Comparison of ENCODE assay signal across 17 mouse cellular contexts in the genomic region with DNA sequence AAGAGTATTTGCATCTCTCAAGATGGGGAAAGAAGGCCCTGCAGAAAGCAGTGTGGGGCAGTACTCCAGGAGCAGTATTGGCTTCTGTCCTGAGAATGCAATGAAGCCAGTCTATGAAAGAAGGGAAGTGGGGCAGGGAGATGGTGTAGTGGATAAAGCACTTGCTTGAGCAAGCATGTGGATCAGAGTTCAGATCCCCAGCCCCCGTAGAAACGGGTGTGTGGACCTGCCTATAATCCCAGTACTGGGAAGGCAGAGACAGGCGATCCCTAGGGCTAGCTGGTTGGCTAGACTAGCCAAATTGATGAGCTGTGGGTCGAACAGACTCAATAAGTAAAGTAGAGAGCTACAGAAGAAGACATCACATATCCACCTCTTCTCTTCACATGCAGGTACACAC.
"Had no signal": no experiment of that assay in that cellular context is flagged by ENCODE, and none has a peak within 500 bp of the region (broad histone marks: within the 10 kb centered on the region; RNA-seq: fewer than 3 reads in every experiment).

No protein-coding gene starts in this region.

- H3K9ac ChIP-seq: liver, embryonic 15.5 days; liver, postnatal 0 days; lung, embryonic 15.5 days; midbrain, embryonic 13.5 days; neural tube, embryonic 12.5 days; stomach, embryonic 15.5 days had no signal

- ATAC-seq: liver, postnatal 0 days; lung, postnatal 0 days; midbrain, embryonic 13.5 days had no signal

- H3K4me2 ChIP-seq: liver, embryonic 15.5 days; lung, embryonic 15.5 days; midbrain, embryonic 13.5 days; stomach, embryonic 15.5 days had no signal

- H3K4me1 ChIP-seq: liver, embryonic 15.5 days had no signal

- H3K36me3 ChIP-seq: liver, embryonic 15.5 days; lung, embryonic 15.5 days; midbrain, embryonic 13.5 days; neural tube, embryonic 12.5 days; stomach, embryonic 15.5 days had no signal

- DNase-seq: liver, postnatal 0 days; lung, adult 2 months; lung, postnatal 14 days; lung, postnatal 36 days; right cerebral cortex, postnatal 14 days; thymus, adult 2 months; thymus, postnatal 25 days; thymus, postnatal 4 days had no signal

- H3K27me3 ChIP-seq: liver, embryonic 15.5 days; lung, embryonic 15.5 days; megakaryocyte, embryonic 14.5 days; midbrain, embryonic 13.5 days; neural tube, embryonic 12.5 days; stomach, embryonic 15.5 days had no signal

- H3K27ac ChIP-seq: liver, embryonic 15.5 days; lung, embryonic 15.5 days; macrophage; midbrain, embryonic 13.5 days; neural tube, embryonic 12.5 days; stomach, postnatal 0 days had no signal

- H3K4me3 ChIP-seq: liver, embryonic 15.5 days; lung, embryonic 15.5 days; megakaryocyte, embryonic 14.5 days; midbrain, embryonic 13.5 days; neural tube, embryonic 12.5 days; stomach, embryonic 15.5 days had no signal

- H3K9me3 ChIP-seq: liver, embryonic 15.5 days; lung, embryonic 15.5 days; megakaryocyte, embryonic 14.5 days; midbrain, embryonic 13.5 days; neural tube, embryonic 12.5 days; stomach, embryonic 15.5 days had no signal
